8 mouse cellular contexts compared by ENCODE assay signal in the genomic region with DNA sequence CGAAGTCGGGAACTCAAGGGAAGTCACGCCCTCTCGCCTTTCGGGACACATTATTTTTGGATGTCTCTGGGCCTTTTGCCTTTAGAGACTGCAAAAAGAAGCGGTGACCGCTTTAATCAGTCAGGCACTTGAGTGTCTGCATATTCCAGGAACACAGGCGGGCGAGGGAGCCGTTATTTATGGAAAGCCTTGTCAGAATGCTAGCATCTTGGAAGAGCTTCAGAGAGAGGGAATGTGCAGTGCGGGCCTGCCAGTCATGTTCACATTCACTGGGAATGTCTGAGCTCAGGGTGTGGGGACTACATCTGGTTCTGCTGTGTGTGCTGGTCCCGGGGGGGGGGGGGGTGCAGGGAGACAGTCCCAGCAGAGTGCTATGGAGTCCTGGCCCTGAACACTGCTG. TPM values are rescaled to one million over a fixed set of nuclear protein-coding genes. Genes with fewer than 3 reads are reported as not detected.
DNase-seq lines count a peak whose midpoint lies in the region; ATAC-seq and TF ChIP-seq lines count a peak whose summit lies in the region.

No protein-coding gene starts in this region.

- H3K9me3 ChIP-seq in kidney, embryonic 16.5 days (ENCODE audit: low read length): no peaks in the 10 kb centered on the region
- H3K9me3 ChIP-seq in heart, embryonic 14.5 days (ENCODE audit: control insufficient read depth, low read length): no peaks in the 10 kb centered on the region

- no peak for TF ChIP-seq POLR2A in embryonic fibroblast, embryonic 13.5 days (IDR thresholded peaks at IDR 0.05; ENCODE audit: low read depth, low read length)

- peak; percentile 52; the same call in 1 of the 2 replicates for ATAC-seq in kidney, embryonic 16.5 days (ENCODE audit: low FRiP score, low TSS enrichment)
- peak; percentile 82 for ATAC-seq in heart, embryonic 14.5 days (ENCODE audit: insufficient number of reproducible peaks, insufficient read depth, low FRiP score, low read depth)

- H3K4me2 ChIP-seq in kidney, embryonic 16.5 days (replicated peaks; ENCODE audit: low read depth, low read length): no peak overlapping the region
- H3K4me2 ChIP-seq in heart, embryonic 14.5 days (ENCODE audit: low read length): no peak overlapping the region

- WGBS in kidney, embryonic 16.5 days: 64% methylated on average over 12 of the region's 12 CpGs
- 26% methylated on average over 12 of the region's 12 CpGs for WGBS in heart, embryonic 14.5 days

- H3K27ac ChIP-seq in kidney, embryonic 16.5 days (ENCODE audit: low read length): no peak overlapping the region
- peak overlapping the region; percentile 39; the same call in 1 of the 2 replicates for H3K27ac ChIP-seq in embryonic fibroblast, embryonic 13.5 days (ENCODE audit: insufficient read depth, low read length)
- peak overlapping the region; percentile 91 to 92 for H3K27ac ChIP-seq in heart, embryonic 14.5 days (replicated peaks in 1 of 2; ENCODE audit: control insufficient read depth in 1 of 2, insufficient read depth in 1 of 2, low read depth in 2 of 2, low read length in 2 of 2)

- H3K27me3 ChIP-seq in kidney, embryonic 16.5 days (ENCODE audit: insufficient read depth, low read length): no peaks in the 10 kb centered on the region
- no peaks in the 10 kb centered on the region for H3K27me3 ChIP-seq in heart, embryonic 14.5 days (ENCODE audit: control insufficient read depth, insufficient read depth, low read length)

- H3K36me3 ChIP-seq in kidney, embryonic 16.5 days (ENCODE audit: insufficient read depth, low read length): no peaks in the 10 kb centered on the region
- no peaks in the 10 kb centered on the region for H3K36me3 ChIP-seq in heart, embryonic 14.5 days (ENCODE audit: control insufficient read depth, insufficient read depth, low read length)

- H3K4me3 ChIP-seq in kidney, embryonic 16.5 days (ENCODE audit: low read length): no peak overlapping the region
- H3K4me3 ChIP-seq in embryonic fibroblast, embryonic 13.5 days (ENCODE audit: insufficient read depth, low read length): no peak overlapping the region
- no peak overlapping the region for H3K4me3 ChIP-seq in heart, embryonic 14.5 days (ENCODE audit: control insufficient read depth in 1 of 2, insufficient read depth in 1 of 2, low read depth in 1 of 2, low read length in 2 of 2)

- no peak overlapping the region for H3K9ac ChIP-seq in kidney, embryonic 16.5 days (replicated peaks; ENCODE audit: low read length)
- 0 out of 2 replicates have a peak overlapping the region, but pooled peaks have one; percentile 44 for H3K9ac ChIP-seq in heart, embryonic 14.5 days (ENCODE audit: low read length)

- no peak for TF ChIP-seq CTCF in embryonic fibroblast, embryonic 13.5 days (IDR thresholded peaks at IDR 0.05; ENCODE audit: borderline replicate concordance, insufficient read depth, low read length)

- peaks cover 2% of the 10 kb centered on the region; the same call in 1 of the 2 replicates for H3K4me1 ChIP-seq in kidney, embryonic 16.5 days (ENCODE audit: insufficient read depth, low read length)
- no peaks in the 10 kb centered on the region for H3K4me1 ChIP-seq in embryonic fibroblast, embryonic 13.5 days (ENCODE audit: control insufficient read depth, insufficient read depth, low read length)
- H3K4me1 ChIP-seq in heart, embryonic 14.5 days (ENCODE audit: control insufficient read depth in 2 of 2, insufficient read depth in 2 of 2, low read length in 2 of 2): peaks cover 36 to 39% of the 10 kb centered on the region in 2 experiments

- no peak for DNase-seq in kidney, adult 18-20 months
- peak; percentile 42 for DNase-seq in lung, postnatal 25 days (ENCODE audit: low spot score)
- DNase-seq in thymus, postnatal 36 days: no peak
- no peak for DNase-seq in cerebellum, adult 11-12 months
- no peak for DNase-seq in thymus, postnatal 4 days

RNA-seq across cellular contexts. Expression of gene 1700016D06Rik, which starts 5.0 kb away (rescaled TPM):
- 0.26 TPM in 1 of 2 replicates, not detected in the other for polyA plus RNA-seq in kidney, embryonic 16.5 days (2015; fragmentation: Nextera tagmentation; extraction: Ambion mirVana)
- polyA plus RNA-seq in embryonic fibroblast, embryonic 13.5 days (2011; ENCODE audit: insufficient read length, low read depth, missing spikeins): not detected in 2 replicates
- polyA plus RNA-seq in heart, embryonic 14.5 days (2014; fragmentation: Nextera tagmentation; extraction: Ambion mirVana): not detected in 2 replicates

RNA-seq across cellular contexts. Expression of gene Arhgef7, which starts 21.7 kb away (rescaled TPM):
- polyA plus RNA-seq in kidney, embryonic 16.5 days (2015; fragmentation: Nextera tagmentation; extraction: Ambion mirVana): 43.3 and 46.2 TPM in 2 replicates
- polyA plus RNA-seq in embryonic fibroblast, embryonic 13.5 days (2011; ENCODE audit: insufficient read length, low read depth, missing spikeins): 31.5 and 40.8 TPM in 2 replicates
- 67.5 and 72.1 TPM in 2 replicates for polyA plus RNA-seq in heart, embryonic 14.5 days (2014; fragmentation: Nextera tagmentation; extraction: Ambion mirVana)
